Mouse (Mus musculus) heart, postnatal 0 days (tissue): ENCODE results near the gene Ppp1r32.

ENCODE experiments used
- CTCF ChIP-seq: IDR thresholded peaks from 2 replicates; pipeline ENCODE4 v1.5.1; 2016; ENCODE audit warnings: antibody characterized with exemption, control low read depth, low read depth
- EP300 ChIP-seq: IDR thresholded peaks from 2 replicates; pipeline ENCODE4 v1.6.1; 2016; ENCODE audit warnings: antibody characterized with exemption, low read depth

- TF ChIP-seq CTCF (no peak), EP300 (no peak)
These were observed 51.3 kb downstream of the Ppp1r32 start for GRCm38 (mm10) chr19:10431410-10431809.
